Mouse (Mus musculus): ENCODE data around the gene Sec14l3. TPM values are rescaled to one million over a fixed set of nuclear protein-coding genes. Genes with fewer than 3 reads are reported as not detected.

Sec14l3 gene
- total and polyA plus RNA-seq, 3 experiments, result not detected

DNA sequence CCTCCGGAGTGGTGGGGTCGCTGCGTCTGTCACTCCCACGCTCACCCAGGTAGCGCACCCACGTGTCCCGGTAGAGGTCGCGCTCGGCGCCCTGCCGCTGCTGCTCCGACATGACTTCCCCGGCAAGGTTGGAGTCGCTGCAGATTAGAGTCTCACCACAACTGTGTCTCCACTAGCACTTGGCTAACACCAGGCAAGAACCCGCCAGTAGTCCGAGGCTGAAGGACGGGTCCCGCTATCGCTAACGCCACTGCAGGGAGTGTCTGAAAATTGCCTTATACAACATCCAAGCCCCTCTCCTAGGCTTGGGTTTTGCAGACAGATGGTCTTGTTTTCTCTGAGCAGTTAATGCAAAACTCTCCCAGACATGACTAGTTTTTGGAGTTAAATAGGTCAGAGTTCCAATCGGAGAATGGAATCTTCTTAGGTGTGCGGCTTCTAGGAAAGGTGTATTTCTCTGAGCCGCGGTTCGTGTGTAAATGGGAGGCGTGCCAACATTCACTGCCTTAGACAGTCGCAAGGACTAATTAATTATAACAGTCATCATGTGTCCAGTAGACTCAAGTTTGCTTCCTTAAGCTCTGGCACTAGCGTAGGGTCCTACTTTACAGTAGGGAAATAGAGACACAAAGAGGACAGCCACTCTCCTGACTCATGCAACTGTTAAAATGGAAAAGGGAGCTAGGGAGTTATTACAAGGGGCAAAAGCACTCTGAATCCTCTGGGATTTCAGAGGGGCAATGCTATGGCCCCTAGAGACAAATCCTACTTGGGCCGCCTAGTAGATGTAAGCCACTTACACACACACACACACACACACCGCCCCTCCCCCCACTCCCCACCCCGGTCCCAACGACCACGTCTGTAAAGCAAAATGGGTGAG is 30.8 kb downstream of the Sec14l3 start, which contains the start of gene Mtfp1:
TSS of gene Mtfp1 (minus strand) at position 275 of the 883 bp plus-strand sequence.
- Histone ChIP-seq H3K27me3 (ENCODE audit: control insufficient read depth in 1 of 2, insufficient read depth in 2 of 2, low read length in 2 of 2) (no peaks in the 10 kb centered on the region), H3K4me3 (ENCODE audit: control insufficient read depth in 1 of 2, insufficient read depth in 1 of 2, low read depth in 2 of 2, low read length in 2 of 2) (peak within 1 kb of the TSS; percentile 72), H3K9me3 (replicated peaks; ENCODE audit: insufficient read depth, low read length) (no peaks in the 10 kb centered on the region), H3K4me1 (ENCODE audit: control insufficient read depth in 1 of 2, insufficient read depth in 2 of 2, low read length in 2 of 2) (peaks cover 0 to 7% of the 10 kb centered on the region in 2 experiments; a peak in 2 of 4 replicates), H3K9ac (ENCODE audit: control insufficient read depth, low read depth, low read length, poor library complexity, severe bottlenecking) (peak within 1 kb of the TSS; percentile 79), H3K27ac (ENCODE audit: control insufficient read depth, low read depth, low read length) (peak within 1 kb of the TSS; percentile 87), H3K79me2 (ENCODE audit: control insufficient read depth, insufficient read depth, low read length, poor library complexity) (peaks cover 8% of the 10 kb centered on the region), H3K36me3 (ENCODE audit: control insufficient read depth in 1 of 2, insufficient read depth in 2 of 2, low read length in 2 of 2) (peaks cover 2 to 6% of the 10 kb centered on the region in 2 experiments; a peak in 2 of 4 replicates)
- DNase-seq (ENCODE audit: low read depth, low spot score), result peak; percentile 88
- TF ChIP-seq USF2 (IDR thresholded peaks at IDR 0.05; ENCODE audit: borderline replicate concordance in 1 of 2, insufficient read depth in 1 of 2, low read depth in 1 of 2, low read length in 2 of 2) (no peak), MAX (IDR thresholded peaks at IDR 0.05; ENCODE audit: low read length) (peak; percentile 87), BHLHE40 (IDR thresholded peaks at IDR 0.05; ENCODE audit: borderline replicate concordance, low read depth, low read length) (peak; percentile 2; the same call in 1 of the 2 replicates), MXI1 (IDR thresholded peaks at IDR 0.05; ENCODE audit: low read depth, low read length) (peak; percentile 97), RAD21 (IDR thresholded peaks at IDR 0.05; ENCODE audit: low read depth, low read length) (no peak), HCFC1 (IDR thresholded peaks at IDR 0.05; ENCODE audit: low read depth, low read length) (peak; percentile 75), ZMIZ1 (IDR thresholded peaks at IDR 0.05; ENCODE audit: low read depth, low read length) (peak; percentile 52; the same call in 1 of the 2 replicates), TAL1 (IDR thresholded peaks at IDR 0.05; ENCODE audit: low read length) (no peak), MYB (IDR thresholded peaks at IDR 0.05; ENCODE audit: low read depth, low read length) (no peak), ZKSCAN1 (IDR thresholded peaks at IDR 0.05; ENCODE audit: low read depth, low read length) (no peak), MAZ (IDR thresholded peaks at IDR 0.05; ENCODE audit: low read depth, low read length) (no peak; the same call in 1 of the 2 replicates), TBP (IDR thresholded peaks at IDR 0.05; ENCODE audit: low read depth, low read length) (peak; percentile 73), EP300 (IDR thresholded peaks at IDR 0.05; ENCODE audit: low read depth in 1 of 2, low read length in 2 of 2) (0 out of 4 replicates have a peak, but pooled peaks of 1 of the 2 experiments have one; percentile 26), TCF12 (IDR thresholded peaks at IDR 0.05; ENCODE audit: low read depth, low read length) (peak; percentile 42), POLR2AphosphoS5 (IDR thresholded peaks at IDR 0.05; ENCODE audit: borderline replicate concordance, low read depth, low read length) (no peak), CHD1 (IDR thresholded peaks at IDR 0.05; ENCODE audit: low read depth, low read length) (no peak), NRF1 (IDR thresholded peaks at IDR 0.05; ENCODE audit: insufficient read depth, low read depth, low read length, poor library complexity, severe bottlenecking) (0 out of 2 replicates have a peak, but pooled peaks have one; percentile 16), SIN3A (IDR thresholded peaks at IDR 0.05; ENCODE audit: low read length) (peak; percentile 93), POLR2AphosphoS2 (IDR thresholded peaks at IDR 0.05; ENCODE audit: low read length) (peak; percentile 56; the same call in 1 of the 2 replicates), ZC3H11A (IDR thresholded peaks at IDR 0.05; ENCODE audit: low read depth, low read length) (no peak), USF1 (IDR thresholded peaks at IDR 0.05; ENCODE audit: low read depth, low read length) (peak; percentile 81), ELF1 (IDR thresholded peaks at IDR 0.05; ENCODE audit: low read depth, low read length) (no peak), MYC (IDR thresholded peaks at IDR 0.05; ENCODE audit: low read depth, low read length) (peak; percentile 77), MAFK (IDR thresholded peaks at IDR 0.05; ENCODE audit: borderline replicate concordance, low read depth, low read length) (no peak), JUND (IDR thresholded peaks at IDR 0.05; ENCODE audit: low read depth, low read length) (no peak), CTCF (IDR thresholded peaks at IDR 0.05 in 2 of 3, conservative IDR thresholded peaks at IDR 0.05 in 1 of 3; ENCODE audit: control insufficient read depth in 1 of 3, insufficient read depth in 1 of 3, low read depth in 2 of 3, low read length in 3 of 3, poor library complexity in 1 of 3, severe bottlenecking in 1 of 3) (peak in 2 of 3 experiments; percentile 24 to 48; a peak in 3 of 6 replicates), POLR2A (IDR thresholded peaks at IDR 0.05; ENCODE audit: control insufficient read depth in 1 of 2, insufficient read depth in 1 of 2, low read depth in 1 of 2, low read length in 2 of 2, poor library complexity in 1 of 2) (peak; percentile 54 to 83; a peak in 3 of 4 replicates), E2F4 (IDR thresholded peaks at IDR 0.05; ENCODE audit: borderline replicate concordance, low read depth, low read length) (no peak), MEF2A (IDR thresholded peaks at IDR 0.05; ENCODE audit: extremely low read depth, insufficient replicate concordance, low read depth, low read length, poor library complexity, severe bottlenecking) (no peak), NELFE (IDR thresholded peaks at IDR 0.05; ENCODE audit: low read depth, low read length) (peak; percentile 87), RCOR1 (IDR thresholded peaks at IDR 0.05; ENCODE audit: low read depth, low read length) (no peak), GATA1 (IDR thresholded peaks at IDR 0.05; ENCODE audit: low read depth, low read length) (peak; percentile 67; the same call in 1 of the 2 replicates), UBTF (IDR thresholded peaks at IDR 0.05; ENCODE audit: borderline replicate concordance, insufficient read depth, low read depth, low read length) (0 out of 2 replicates have a peak, but pooled peaks have one; percentile 10), CHD2 (IDR thresholded peaks at IDR 0.05; ENCODE audit: low read length) (no peak; the same call in 1 of the 2 replicates)
